Mouse (Mus musculus) cerebellum, postnatal 10 days (tissue): ENCODE results near the gene Klk4.
A peak's percentile ranks its signal among the peaks of the same experiment; 100 is the strongest.

Experiments
- DNase-seq, 2 experiments: peaks; one replicate each; pipeline ENCODE4 v3.0.0; 2021; ENCODE audit warnings: mixed read lengths in 2 of 2

The Klk4 gene

DNA sequence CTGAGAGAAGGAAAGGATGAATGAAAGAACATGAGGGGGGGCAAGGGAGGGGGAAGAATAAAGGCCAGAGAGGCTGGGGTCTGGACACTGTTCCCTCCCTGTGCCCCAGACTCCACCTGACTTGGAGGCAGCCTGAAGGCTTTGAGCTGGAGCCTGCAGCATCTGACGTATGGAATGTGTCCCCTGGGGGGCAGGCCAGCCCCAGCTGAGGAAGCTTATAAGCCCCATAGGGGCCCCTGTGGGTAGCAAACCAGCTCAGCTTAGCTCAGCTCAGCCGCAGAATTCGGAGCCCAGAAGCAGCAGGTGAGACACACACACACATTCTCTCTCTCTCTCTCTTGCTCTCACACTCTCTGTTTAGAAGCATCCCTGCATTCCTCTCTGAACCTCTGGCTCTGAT is at the start of gene Klk4:
Gene Klk4, plus strand, starts transcription at position 249 of the 400 bp plus-strand sequence.
- DNase-seq = no peak

DNA sequence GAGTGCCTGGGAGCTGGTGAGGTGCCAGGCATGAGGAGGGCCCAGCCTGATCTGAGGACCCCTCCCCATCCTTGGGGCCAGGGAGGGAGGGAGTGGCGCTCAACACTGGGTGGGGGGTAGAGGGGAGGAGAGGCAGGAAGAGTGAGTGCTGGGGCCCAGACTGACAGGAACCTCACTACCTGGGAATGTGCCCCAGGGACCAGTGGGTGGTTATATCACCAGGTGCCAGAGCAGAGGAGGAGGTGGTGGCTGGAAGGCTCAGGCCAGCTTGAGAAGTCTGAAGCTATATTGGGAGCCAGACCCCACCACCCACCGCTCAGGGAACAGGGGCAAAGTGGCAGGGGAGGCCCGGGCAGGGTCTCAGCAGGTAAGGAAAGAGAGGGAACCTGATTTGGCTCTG is 39.3 kb upstream of the Klk4 start, which contains the start of gene Klk5:
Gene Klk5, plus strand, starts transcription at position 271 of the 400 bp plus-strand sequence.
- no peak for DNase-seq

DNA sequence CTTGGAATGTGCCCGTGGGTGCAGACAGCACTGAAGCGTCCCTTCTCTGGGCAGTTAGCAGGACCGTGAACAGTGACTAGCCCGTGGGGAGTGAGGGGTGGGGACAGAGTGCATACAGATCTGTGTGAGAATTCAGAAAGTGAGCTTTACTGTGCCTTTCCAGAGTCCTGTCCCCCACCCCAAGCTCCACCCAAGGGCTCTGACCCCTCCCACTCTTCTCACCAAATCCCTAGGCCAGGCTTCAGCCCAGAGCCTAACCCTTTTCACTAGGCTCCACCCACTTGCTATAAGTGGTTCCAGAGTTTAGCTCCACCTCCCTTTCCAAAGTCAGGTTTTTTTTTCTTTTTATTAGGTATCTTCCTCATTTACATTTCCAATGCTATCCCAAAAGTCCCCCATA is 37.2 kb upstream of the Klk4 start:
- no peak for DNase-seq

DNA sequence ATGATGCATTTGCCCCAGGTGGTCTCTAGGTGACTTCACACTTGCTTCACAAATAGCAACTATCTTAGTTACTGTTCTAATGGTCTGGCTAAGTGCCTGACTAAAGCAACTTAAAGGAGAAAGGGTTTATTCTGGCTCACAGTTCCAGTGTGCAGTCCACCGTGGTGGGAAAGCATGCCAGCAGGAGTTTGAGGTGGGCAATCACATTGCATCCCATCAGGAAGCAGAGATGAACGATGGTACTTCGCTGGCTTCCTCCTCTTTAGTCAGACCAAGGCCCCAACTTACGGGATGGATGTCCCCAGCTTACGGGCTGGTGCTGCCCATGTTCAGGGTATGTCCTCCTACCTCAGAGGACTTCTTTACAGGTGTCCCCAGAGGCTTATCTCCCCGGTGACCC is 29.3 kb upstream of the Klk4 start:
- no peak for DNase-seq

- DNase-seq = no peak
Measured at GRCm38 (mm10) chr7:43854642-43855380, 26.1 kb upstream of the Klk4 start.

DNA sequence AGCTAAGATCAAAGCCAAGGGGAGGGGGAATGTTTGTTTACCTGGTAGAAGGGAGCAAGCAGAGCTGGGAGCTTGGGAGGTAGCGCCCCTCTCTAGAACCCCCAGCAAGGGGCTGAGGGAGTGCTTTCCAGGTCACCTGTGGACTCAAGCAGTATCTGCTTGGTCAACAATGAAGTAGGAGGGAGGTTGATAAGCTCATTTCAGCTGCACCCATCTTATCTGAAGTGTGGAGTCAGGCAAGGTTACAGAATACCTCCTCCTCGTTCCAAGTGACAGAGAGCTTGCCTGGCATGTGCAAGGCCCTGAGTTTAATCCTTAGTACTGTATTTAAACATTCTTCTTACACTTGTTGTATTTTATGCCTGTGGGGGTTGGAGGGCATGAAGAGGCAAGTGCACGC is 25.3 kb upstream of the Klk4 start:
- no peak for DNase-seq

DNA sequence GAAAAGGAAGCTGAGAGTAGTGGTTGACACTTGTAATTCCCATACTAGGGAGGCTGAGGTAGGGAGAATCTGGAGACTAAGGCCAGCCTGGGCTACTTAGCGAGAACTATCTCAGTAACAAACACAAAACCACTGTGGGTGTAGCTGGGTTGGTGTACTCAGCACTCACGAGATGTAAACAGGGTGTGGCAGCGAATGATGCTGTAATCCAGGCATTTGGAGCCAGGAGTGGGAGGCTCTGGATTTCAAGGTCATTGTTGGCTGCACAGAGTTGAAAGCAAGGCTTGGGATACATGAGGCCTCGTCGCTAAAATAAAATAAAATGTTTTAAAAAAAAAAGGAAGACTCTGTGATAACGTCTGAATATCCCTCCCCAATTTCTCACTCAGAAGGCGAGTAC is 24.7 kb upstream of the Klk4 start:
- no peak for DNase-seq

DNA sequence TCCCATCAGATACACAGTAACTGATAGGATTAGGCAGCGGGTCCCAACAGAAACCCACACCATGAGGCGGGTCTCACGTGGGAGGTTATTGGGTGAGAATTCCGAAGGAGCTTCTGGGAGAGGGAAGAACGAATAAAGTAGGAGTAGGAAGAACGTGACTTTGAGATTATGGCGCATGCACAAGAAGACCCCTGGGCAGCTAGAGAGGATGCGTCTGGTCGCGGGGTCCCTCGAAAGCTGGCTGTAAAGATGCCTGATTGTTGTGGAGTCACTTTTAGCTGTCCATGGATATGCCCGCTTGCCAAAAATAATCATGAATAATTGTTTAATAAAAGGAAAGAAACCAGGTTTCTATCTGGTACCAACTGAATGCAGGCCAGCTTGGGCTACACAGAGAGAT is 23.5 kb upstream of the Klk4 start:
- no peak for DNase-seq

DNA sequence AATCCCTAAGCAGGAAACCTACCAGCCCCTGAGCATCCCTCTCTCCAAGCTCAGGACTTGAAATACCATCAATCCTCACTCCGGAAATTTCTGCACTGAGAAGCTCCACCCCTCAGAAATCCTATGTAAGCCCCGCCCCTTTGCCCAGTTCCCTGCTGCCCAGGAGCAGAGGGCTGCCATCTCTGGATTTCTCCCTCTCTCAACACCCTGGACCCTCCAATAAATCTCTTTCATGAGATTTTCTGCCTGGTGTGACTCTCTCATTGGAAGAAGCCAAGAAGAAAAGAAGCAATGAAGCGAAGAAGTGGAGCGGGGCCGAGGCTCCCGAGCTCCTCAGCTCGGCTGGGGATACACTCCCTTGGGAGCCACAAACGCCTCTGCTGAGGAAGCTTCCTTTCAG is 20.5 kb upstream of the Klk4 start:
- no peak for DNase-seq

DNA sequence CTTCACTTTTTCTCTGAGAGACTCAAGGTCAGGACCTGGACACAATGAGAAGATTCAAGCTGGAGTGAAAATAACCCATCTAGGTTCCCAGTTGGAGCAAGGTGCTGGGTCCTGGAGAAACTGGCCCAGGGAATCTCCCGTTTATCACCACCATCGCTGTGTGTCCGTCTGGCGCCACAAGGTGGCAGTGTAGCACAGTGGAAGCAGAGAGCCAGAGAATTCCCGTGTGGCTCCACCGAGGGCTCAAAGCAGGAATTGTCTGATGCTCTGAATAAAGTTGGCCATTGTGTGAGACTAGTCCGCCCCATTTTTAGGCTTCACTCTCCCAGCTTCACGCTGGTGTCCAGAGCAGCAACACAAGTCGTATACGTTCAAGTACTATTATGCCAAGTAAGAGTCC is 7.7 kb upstream of the Klk4 start:
- DNase-seq = peak; percentile 85 to 87

DNA sequence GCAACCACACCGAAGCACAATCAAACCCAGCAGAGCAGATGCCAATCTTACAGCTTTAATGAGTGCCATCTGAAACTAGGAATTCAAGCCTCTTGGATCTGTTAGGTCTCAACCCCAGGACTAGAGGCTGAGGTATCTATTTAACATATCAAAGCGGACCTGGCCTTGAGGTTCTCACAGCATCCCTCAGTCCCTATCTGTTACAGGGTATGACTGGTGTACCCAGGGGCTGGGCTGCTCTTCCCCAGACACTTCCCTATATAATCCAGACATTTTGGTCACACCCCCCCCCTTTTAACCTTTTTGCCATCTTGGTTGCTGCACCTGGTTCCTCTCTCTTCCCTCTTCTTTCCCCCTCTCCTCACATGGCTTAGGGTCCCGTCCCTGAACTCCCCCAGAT is 7.3 kb upstream of the Klk4 start:
- no peak for DNase-seq

DNA sequence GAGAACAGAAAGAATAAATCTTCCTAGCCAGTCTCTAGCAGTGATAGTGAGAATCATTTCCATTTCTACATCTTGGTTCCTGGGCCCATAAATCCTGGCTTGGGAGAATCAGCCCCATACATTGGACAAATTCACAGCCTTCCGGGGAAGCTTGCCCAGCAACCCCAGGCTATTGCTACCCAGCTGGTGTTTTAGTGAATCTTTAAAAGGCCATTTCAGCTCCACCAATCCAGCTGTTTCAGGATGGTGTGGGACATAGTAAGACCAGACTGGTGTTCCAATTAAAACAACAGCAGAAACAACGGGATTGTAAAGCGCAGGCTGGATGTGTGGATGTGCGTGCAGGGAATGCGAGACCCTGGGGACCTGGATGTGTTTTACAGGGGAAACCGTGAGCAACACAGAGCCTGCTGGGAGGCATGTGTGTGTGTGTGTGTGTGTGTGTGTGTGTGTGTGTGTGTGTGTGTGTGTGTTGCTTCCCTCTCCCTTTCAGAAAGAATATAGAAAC is 6.0 kb upstream of the Klk4 start:
- no peak for DNase-seq

GRCm38 (mm10) chr7:43876444-43876843 is 4.5 kb upstream of the Klk4 start:
- no peak for DNase-seq

DNA sequence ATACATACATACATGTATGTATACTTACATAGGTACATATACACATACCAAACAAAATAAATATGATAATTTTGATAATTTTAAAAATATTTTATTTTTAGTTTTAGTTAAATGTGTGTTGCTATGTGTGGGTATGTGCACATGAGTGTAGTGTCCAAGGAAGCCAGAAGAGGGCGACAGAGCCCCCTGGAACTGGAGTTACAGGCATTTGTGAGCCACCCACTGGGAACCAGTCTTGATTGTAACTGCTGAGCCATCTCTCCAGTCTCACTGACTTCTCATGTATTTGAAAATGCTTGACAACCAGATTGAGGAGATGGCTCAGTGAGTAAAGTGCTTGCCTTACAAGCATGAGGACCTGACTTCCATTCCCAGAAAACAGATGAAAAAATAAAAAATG is 2.7 kb upstream of the Klk4 start:
- DNase-seq = no peak

DNA sequence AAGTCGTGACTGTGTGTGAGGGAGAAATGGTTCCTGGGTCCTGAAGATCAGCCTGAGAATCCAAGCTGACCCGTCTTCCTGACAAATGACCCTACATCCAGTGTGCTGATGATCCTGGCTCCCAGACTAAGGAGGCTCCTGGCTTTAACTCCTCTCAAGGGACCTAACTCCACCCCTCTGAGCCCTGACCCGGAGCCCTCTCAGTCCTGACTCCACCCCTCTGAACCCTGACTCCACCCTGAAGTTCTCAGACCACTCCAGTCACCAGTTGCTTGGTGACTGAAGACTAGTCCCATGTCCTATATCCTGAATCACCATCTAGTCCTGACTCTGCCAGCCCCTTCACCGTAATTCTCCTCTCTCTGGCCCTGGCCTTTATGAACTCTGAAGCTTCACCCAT is 1.4 kb downstream of the Klk4 start:
- no peak for DNase-seq

- no peak for DNase-seq
Measured at GRCm38 (mm10) chr7:43882811-43883210, 1.9 kb downstream of the Klk4 start.

GRCm38 (mm10) chr7:43883547-43883946 is 2.6 kb downstream of the Klk4 start:
- peak; percentile 65 to 66 for DNase-seq

DNA sequence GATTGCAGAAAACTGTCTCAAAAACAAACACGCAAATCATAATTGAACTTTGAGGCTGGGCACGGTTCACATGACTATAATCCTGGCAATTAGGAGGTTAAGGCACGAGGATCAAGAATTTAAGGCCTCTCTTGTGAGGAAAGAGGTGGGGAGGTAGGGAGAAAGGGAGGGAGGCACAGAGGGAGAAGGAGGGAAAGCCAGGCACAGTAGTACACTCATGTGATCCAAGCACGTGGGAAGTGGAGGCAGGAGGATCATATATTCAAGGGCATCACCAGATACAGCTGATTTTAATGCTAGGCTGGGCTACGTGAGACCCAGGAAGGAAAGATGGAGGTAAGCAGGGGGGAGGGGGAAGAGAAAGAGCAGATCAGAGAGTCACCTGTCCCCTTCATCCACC is 10.4 kb downstream of the Klk4 start:
- DNase-seq = no peak

DNA sequence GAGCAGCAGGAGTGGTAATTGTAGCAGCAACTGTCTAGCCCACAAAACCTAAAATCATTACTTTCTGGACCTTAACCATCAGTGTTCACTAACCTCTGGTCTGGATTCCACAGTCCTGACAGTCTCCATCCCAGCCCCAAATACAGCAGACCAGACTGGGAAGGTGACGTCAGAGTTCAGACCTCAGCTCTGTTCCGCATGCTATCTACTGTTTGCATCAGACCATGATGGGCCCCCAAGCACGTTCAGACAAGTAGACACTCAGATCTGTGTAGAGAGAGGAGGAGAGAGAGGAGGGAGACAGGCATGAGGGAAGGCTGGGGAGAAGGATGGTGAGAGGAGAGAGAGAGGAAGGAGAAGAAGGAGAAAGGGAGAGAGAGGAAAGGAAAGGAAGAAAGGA is 10.8 kb downstream of the Klk4 start:
- no peak for DNase-seq

DNA sequence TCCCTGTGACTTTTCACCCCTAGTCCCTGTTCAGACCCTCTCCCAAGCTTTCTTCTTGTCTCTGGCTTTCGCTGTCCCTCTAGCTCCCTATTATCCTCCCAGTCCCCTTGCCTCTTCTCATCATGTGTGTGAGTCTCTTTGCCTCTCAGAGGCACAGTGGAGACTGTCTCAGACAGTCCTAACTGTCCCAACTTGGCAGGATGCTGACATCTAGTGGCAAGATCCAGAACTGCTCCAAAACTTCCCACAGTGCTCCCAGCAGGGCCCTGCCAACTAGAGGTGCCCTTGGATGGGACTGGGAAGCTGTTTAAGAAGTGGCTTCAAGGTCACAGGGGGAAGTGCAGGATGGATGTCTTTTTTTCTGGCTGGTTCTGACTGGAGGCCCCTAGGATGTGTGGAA is 13.9 kb downstream of the Klk4 start:
- DNase-seq = peak; percentile 88 to 89

DNA sequence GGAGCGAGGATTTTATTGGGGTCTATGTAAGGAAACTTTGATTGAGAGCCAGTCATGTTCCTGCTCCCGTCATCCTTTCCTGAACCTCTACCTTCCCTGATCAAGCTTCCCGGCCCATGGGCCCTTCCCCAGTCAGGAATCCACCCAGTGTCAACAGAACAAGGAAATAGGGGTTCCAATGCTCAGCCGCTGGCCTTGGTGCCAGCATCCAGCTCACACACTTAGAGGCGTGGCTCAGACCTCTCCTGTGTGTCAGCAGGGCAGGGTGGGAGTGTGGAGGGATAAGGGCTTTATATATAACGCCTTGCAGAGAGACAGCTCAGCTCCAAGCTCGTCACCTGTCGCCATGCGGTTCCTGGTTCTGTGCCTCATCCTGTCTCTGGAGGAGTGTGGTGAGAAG is 33.9 kb downstream of the Klk4 start:
- DNase-seq = no peak

DNA sequence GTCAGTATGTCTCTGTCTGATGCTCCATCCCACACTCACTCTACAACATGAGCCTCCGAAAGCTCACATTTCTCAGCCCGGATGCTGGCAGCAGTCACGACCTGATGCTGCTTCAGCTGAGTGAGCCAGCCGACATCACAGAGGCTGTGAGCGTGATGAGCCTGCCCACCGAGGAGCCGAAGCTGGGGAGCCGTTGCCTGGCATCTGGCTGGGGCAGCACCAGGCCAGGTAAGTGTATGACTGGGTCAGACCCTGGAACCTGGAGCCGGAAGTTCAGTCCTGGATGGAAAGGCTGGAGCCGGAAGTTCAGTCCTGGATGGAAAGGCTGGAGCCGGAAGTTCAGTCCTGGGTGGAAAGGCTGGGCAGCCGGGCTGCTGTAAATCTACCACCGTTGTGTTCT is 37.5 kb downstream of the Klk4 start:
- no peak for DNase-seq

DNA sequence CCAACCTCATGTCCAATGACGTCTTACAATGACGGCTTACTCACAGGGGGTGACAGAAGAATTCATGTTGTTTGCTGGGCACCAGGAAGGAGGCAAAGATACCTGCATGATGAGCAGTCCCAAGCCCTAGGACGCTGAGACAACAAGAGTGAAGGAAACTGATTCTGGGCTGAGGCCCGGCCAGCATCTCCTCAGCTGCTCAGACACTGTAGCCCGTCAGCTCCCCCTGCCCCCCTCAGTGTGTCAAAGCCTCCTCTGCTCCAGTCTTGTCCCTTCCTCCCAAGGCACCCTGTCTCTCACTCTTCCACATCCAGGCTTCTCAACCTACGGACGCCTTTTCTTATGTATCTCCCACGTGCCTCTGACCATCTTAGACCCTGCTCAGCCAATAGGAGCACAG is 37.9 kb downstream of the Klk4 start:
- DNase-seq = no peak

DNA sequence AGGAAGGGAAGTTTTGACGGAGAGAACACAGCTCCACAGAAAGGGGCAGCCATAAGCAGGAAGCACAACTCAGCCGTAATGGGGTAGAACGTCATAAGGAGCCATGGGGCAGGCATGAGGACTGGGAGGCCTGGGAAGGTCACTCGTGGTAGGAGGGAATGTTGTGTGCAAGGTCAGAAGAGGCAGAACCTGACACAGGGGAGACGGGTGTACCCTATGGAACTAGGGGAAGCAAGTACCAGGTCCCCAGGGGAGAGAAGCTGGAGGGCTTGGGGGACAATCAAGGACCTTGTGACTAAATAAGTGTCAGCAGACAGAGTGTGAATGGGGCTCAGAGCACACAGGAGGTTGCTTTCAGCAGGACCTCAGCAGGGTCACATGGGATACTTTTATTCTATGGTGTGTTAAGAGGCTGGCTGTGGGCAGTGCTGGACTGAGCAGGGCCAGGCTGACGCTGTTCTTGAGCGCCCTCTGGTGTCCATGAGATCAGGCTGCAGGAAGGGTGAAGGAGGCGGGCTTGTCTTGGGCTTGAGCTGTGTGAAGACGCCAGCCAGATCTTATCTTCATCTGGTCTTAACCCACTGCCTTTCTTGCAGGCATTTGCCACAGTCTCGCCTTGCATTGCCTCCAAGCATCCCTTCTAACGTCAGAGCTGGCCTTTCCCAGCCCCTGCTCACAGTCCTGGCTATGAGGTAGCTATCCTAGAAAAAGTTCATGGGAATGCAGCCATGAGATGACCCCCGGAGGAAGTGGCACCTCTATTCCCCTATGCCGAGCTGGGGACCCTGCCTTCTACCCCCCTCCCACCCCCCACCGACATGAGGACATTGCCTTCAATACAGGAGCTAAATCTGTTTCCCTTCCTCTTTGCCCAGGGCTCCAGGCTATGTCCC is 38.8 kb downstream of the Klk4 start:
- peak; percentile 81 to 83 for DNase-seq
